Comparison of ENCODE assay signal across 8 mouse cellular contexts in the genomic region with DNA sequence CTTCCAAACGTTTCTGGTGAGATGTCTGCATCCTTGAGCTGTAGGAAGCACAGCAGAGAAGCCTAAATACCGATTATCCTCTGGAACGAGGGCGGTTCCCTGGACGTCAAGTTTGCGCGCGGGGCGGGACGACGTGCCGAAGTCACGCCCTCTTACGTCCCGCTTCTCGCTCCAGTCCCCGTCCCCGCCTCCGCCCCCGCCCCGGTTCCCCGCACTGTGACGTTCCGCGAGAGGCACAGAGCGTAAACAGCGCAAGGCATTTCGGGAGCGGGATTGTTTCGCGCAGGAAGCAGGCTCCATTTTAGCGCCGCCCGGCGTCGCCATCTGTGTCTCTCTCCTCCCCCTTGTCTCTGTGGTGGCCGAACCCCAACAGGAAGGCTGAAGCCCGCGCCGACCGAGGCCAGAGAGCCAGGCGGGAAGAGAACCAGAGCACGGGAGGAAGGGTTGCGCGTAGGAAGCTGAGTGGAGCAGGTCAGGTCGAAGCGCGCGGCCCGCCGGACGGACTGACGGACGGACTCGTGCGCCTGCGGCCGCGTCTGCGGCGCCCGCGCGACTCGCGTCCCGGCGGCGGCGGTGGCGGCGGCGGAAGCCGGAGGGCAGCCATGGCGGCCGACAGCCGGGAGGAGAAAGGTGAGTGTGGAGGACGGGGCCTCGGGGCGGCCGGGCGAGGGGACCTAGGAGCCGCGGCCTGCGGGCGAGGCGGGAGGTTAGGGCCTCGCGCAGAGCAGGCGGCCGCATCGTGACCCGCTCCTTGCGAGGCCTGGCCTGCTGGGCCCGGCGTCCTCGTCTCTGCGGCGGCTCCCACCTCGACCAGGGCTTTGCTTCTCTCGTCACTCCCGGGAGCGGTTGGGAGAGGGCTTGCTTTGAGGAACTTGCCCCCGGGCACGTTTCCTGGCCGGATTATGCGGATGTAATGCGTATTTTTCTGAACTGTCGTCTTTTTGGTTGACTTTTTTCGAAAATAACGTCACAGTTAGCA. TPM values are rescaled to one million over a fixed set of nuclear protein-coding genes. Genes with fewer than 3 reads are reported as not detected.
DNase-seq lines count a peak whose midpoint lies in the region; ATAC-seq and TF ChIP-seq lines count a peak whose summit lies in the region.

A gene (plus strand): TSS at position 260 of the 979 bp plus-strand sequence.

- TF ChIP-seq CTCF in cortical plate, adult 2 months (IDR thresholded peaks at IDR 0.05; ENCODE audit: extremely low read depth, insufficient read depth, low read length) = no peak

- peak within 1 kb of the TSS; percentile 96 for H3K27ac ChIP-seq in cortical plate, adult 2 months (ENCODE audit: insufficient read depth, low read length)

- peak; percentile 91 for TF ChIP-seq POLR2A in cortical plate, adult 2 months (IDR thresholded peaks at IDR 0.05; ENCODE audit: extremely low read depth, insufficient read depth, low read length)

- H3K4me1 ChIP-seq in cortical plate, adult 2 months (ENCODE audit: control insufficient read depth, insufficient read depth, low read length) = peaks cover 2% of the 10 kb centered on the region
- peaks cover 26% of the 10 kb centered on the region; the same call in 1 of the 2 replicates for H3K4me1 ChIP-seq in megakaryocyte, embryonic 14.5 days

- peak; percentile 92 for ATAC-seq in activated CD4-positive, CD25-positive, alpha-beta regulatory T cell, adult 4 months

- H3K4me3 ChIP-seq in cortical plate, adult 2 months (ENCODE audit: insufficient read depth, low read length) = peak within 1 kb of the TSS; percentile 73
- H3K4me3 ChIP-seq in megakaryocyte, embryonic 14.5 days (replicated peaks) = peak within 1 kb of the TSS; percentile 99

- H3K9me3 ChIP-seq in megakaryocyte, embryonic 14.5 days = no peaks in the 10 kb centered on the region

- no peaks in the 10 kb centered on the region for H3K27me3 ChIP-seq in megakaryocyte, embryonic 14.5 days (replicated peaks)

- DNase-seq in gastrocnemius, adult 8-10 months (ENCODE audit: low spot score in 2 of 2) = peak; percentile 77 to 85
- peak; percentile 80 for DNase-seq in hindlimb bud, embryonic 11.5 days (ENCODE audit: extremely low spot score, low read depth, low spot score)
- peak; percentile 89 to 91 for DNase-seq in left cerebral cortex, adult 8-10 months (ENCODE audit: low spot score in 2 of 2)
- peak; percentile 96 for DNase-seq in right cerebral cortex, postnatal 10 days (ENCODE audit: low spot score in 2 of 2)
- peak; percentile 84 for DNase-seq in urinary bladder, postnatal 25 days (ENCODE audit: low spot score)

- H3K36me3 ChIP-seq in megakaryocyte, embryonic 14.5 days (replicated peaks; ENCODE audit: low read length) = peaks cover 7% of the 10 kb centered on the region

RNA-seq across cellular contexts. Expression of the gene that starts here (rescaled TPM):
- polyA plus RNA-seq in activated CD4-positive, CD25-positive, alpha-beta regulatory T cell, adult 4 months (2017; shearing (Covaris generic)) = 10 to 100 TPM; 53.2 to 63.2 TPM
- 51.6 and 52.7 TPM in 2 replicates for polyA plus RNA-seq in cortical plate, adult 2 months (2012; rRNA removed)
- 10 to 100 TPM; 19.8 to 25.3 (median 21.8) TPM for total RNA-seq in gastrocnemius, adult 8-10 months (2022)
- total RNA-seq in left cerebral cortex, adult 8-10 months (2022) = 10 to 100 TPM; 52.9 to 55.5 (median 54.7) TPM
- 5.4 and 12.6 TPM in 2 replicates for polyA plus RNA-seq in megakaryocyte, embryonic 14.5 days (2012; ENCODE audit: insufficient read depth, low replicate concordance)

Comparison
In these comparisons a context has a peak if more than half of its experiments do, and no peak if none do; other contexts are left out.
1. Peak in every context shown above with its lines: DNase-seq, ATAC-seq, H3K4me3 ChIP-seq and H3K27ac ChIP-seq.